Comparison of ENCODE assay signal across 30 mouse cellular contexts in the genomic region with DNA sequence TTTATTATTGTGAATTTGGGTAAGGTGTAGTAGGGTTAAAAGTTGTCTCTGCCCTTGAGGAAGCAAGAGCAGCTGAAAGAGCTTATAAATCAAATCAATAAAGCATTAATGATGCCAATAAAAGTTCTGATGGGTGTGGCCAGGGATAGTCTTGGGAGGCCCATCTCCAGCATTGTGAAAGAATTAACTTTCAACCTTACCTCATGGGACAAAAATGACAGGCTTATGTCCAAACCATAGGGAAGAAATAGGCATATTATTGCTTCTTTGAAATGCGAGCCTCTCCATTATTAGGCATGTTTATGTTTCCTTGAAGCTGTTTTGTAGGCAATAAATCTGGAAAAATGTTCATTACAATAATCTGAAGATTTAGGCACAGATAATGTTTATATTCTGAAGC.
"Had no signal": no experiment of that assay in that cellular context is flagged by ENCODE, and none has a peak within 500 bp of the region (broad histone marks: within the 10 kb centered on the region; RNA-seq: fewer than 3 reads in every experiment).

No protein-coding gene starts in this region.

- H3K36me3 ChIP-seq: limb, embryonic 10.5 days; limb, embryonic 12.5 days; limb, embryonic 13.5 days; limb, embryonic 15.5 days; liver, embryonic 12.5 days; liver, embryonic 13.5 days; liver, embryonic 15.5 days; lung, embryonic 15.5 days; midbrain, embryonic 10.5 days; midbrain, embryonic 12.5 days; midbrain, embryonic 13.5 days; neural tube, embryonic 12.5 days had no signal

- H3K4me1 ChIP-seq: limb, embryonic 10.5 days; limb, embryonic 12.5 days; limb, embryonic 13.5 days; limb, embryonic 15.5 days; liver, embryonic 12.5 days; liver, embryonic 13.5 days; liver, embryonic 15.5 days; lung, embryonic 15.5 days; midbrain, embryonic 10.5 days; midbrain, embryonic 12.5 days; midbrain, embryonic 13.5 days; neural tube, embryonic 12.5 days had no signal

- DNase-seq: left cerebral cortex, postnatal 4 days; liver; liver, embryonic 13.5 days; liver, postnatal 0 days; lung, adult 18-20 months; lung, adult 2 months; lung, embryonic 14.5 days; lung, postnatal 10 days; lung, postnatal 14 days; lung, postnatal 36 days; lung, postnatal 4 days; midbrain, embryonic 14.5 days had no signal

- H3K4me3 ChIP-seq: limb, embryonic 10.5 days; limb, embryonic 12.5 days; limb, embryonic 13.5 days; limb, embryonic 15.5 days; liver, embryonic 12.5 days; liver, embryonic 13.5 days; liver, embryonic 15.5 days; lung, embryonic 15.5 days; megakaryocyte, embryonic 14.5 days; midbrain, embryonic 10.5 days; midbrain, embryonic 12.5 days; midbrain, embryonic 13.5 days; myocyte; neural tube, embryonic 12.5 days had no signal

- ATAC-seq: liver, embryonic 12.5 days; liver, postnatal 0 days; lung, postnatal 0 days; midbrain, embryonic 13.5 days; midbrain, embryonic 16.5 days had no signal

- H3K27ac ChIP-seq: limb, embryonic 10.5 days; limb, embryonic 12.5 days; limb, embryonic 13.5 days; limb, embryonic 15.5 days; liver, embryonic 12.5 days; liver, embryonic 13.5 days; liver, embryonic 14.5 days; liver, embryonic 15.5 days; lung, embryonic 15.5 days; macrophage; midbrain, embryonic 10.5 days; midbrain, embryonic 12.5 days; midbrain, embryonic 13.5 days; neural tube, embryonic 12.5 days had no signal

- H3K9ac ChIP-seq: limb, embryonic 12.5 days; limb, embryonic 13.5 days; limb, embryonic 15.5 days; liver, embryonic 12.5 days; liver, embryonic 13.5 days; liver, embryonic 14.5 days; liver, embryonic 15.5 days; liver, postnatal 0 days; lung, embryonic 14.5 days; lung, embryonic 15.5 days; midbrain, embryonic 12.5 days; midbrain, embryonic 13.5 days; neural tube, embryonic 12.5 days had no signal

- H3K4me2 ChIP-seq: limb, embryonic 12.5 days; limb, embryonic 13.5 days; limb, embryonic 15.5 days; liver, embryonic 11.5 days; liver, embryonic 12.5 days; liver, embryonic 13.5 days; liver, embryonic 15.5 days; lung, embryonic 14.5 days; lung, embryonic 15.5 days; midbrain, embryonic 12.5 days; midbrain, embryonic 13.5 days; neural tube, embryonic 12.5 days had no signal

- H3K27me3 ChIP-seq: limb, embryonic 12.5 days; limb, embryonic 13.5 days; limb, embryonic 15.5 days; liver, embryonic 12.5 days; liver, embryonic 13.5 days; liver, embryonic 15.5 days; lung, embryonic 15.5 days; midbrain, embryonic 12.5 days; midbrain, embryonic 13.5 days; neural tube, embryonic 12.5 days had no signal

- H3K9me3 ChIP-seq: limb, embryonic 10.5 days; limb, embryonic 12.5 days; limb, embryonic 13.5 days; limb, embryonic 15.5 days; liver, embryonic 12.5 days; liver, embryonic 13.5 days; liver, embryonic 15.5 days; lung, embryonic 15.5 days; midbrain, embryonic 10.5 days; midbrain, embryonic 12.5 days; midbrain, embryonic 13.5 days; neural tube, embryonic 12.5 days had no signal
